Mouse (Mus musculus): Measurements from ENCODE around the gene Amz2.

The Amz2 gene

GRCm38 (mm10) chr11:109420567-109420962 is 5.2 kb upstream of the Amz2 start:
- no peak for DNase-seq (ENCODE audit: extremely low read depth, low read depth, low spot score)

GRCm38 (mm10) chr11:109421205-109421604 is 4.5 kb upstream of the Amz2 start:
- DNase-seq (ENCODE audit: extremely low read depth, low read depth, low spot score), result no peak

GRCm38 (mm10) chr11:109422263-109422662 is 3.5 kb upstream of the Amz2 start:
- no peak for DNase-seq (ENCODE audit: extremely low read depth, low read depth, low spot score)

- DNase-seq (ENCODE audit: extremely low read depth, low read depth, low spot score), result no peak
Observed at GRCm38 (mm10) chr11:109423294-109423693, 2.5 kb upstream of the Amz2 start.

GRCm38 (mm10) chr11:109426272-109426586 is 483 bp downstream of the Amz2 start:
- DNase-seq (ENCODE audit: extremely low read depth, low read depth, low spot score), result no peak

GRCm38 (mm10) chr11:109427353-109427752 is 1.6 kb downstream of the Amz2 start:
- DNase-seq (ENCODE audit: extremely low read depth, low read depth, low spot score), result no peak

GRCm38 (mm10) chr11:109434233-109434798 is 8.6 kb downstream of the Amz2 start:
- no peak for DNase-seq (ENCODE audit: extremely low read depth, low read depth, low spot score)

- no peak for DNase-seq (ENCODE audit: extremely low read depth, low read depth, low spot score)
Observed at GRCm38 (mm10) chr11:109436889-109437288, 11.1 kb downstream of the Amz2 start.

- no peak for DNase-seq (ENCODE audit: extremely low read depth, low read depth, low spot score)
Observed at GRCm38 (mm10) chr11:109439209-109439608, 13.5 kb downstream of the Amz2 start.

GRCm38 (mm10) chr11:109439829-109440340 is 14.1 kb downstream of the Amz2 start:
- DNase-seq (ENCODE audit: extremely low read depth, low read depth, low spot score), result no peak

- no peak for DNase-seq (ENCODE audit: extremely low read depth, low read depth, low spot score)
Observed at GRCm38 (mm10) chr11:109440641-109441040, 14.9 kb downstream of the Amz2 start.

GRCm38 (mm10) chr11:109441119-109441518 is 15.4 kb downstream of the Amz2 start:
- no peak for DNase-seq (ENCODE audit: extremely low read depth, low read depth, low spot score)

- DNase-seq (ENCODE audit: extremely low read depth, low read depth, low spot score), result no peak
Observed at GRCm38 (mm10) chr11:109442166-109442730, 16.5 kb downstream of the Amz2 start.

GRCm38 (mm10) chr11:109443468-109444263 is 17.9 kb downstream of the Amz2 start:
- DNase-seq (ENCODE audit: extremely low read depth, low read depth, low spot score), result no peak

GRCm38 (mm10) chr11:109444600-109444999 is 18.9 kb downstream of the Amz2 start:
- no peak for DNase-seq (ENCODE audit: extremely low read depth, low read depth, low spot score)

GRCm38 (mm10) chr11:109445438-109446035 is 19.8 kb downstream of the Amz2 start:
- no peak for DNase-seq (ENCODE audit: extremely low read depth, low read depth, low spot score)

GRCm38 (mm10) chr11:109451169-109451568 is 25.4 kb downstream of the Amz2 start:
- no peak for DNase-seq (ENCODE audit: extremely low read depth, low read depth, low spot score)

- DNase-seq (ENCODE audit: extremely low read depth, low read depth, low spot score), result no peak
Observed at GRCm38 (mm10) chr11:109456261-109456660, 30.5 kb downstream of the Amz2 start.

- no peak for DNase-seq (ENCODE audit: extremely low read depth, low read depth, low spot score)
Observed at GRCm38 (mm10) chr11:109458165-109458564, 32.4 kb downstream of the Amz2 start.

- DNase-seq (ENCODE audit: extremely low read depth, low read depth, low spot score), result no peak
Observed at GRCm38 (mm10) chr11:109460586-109460985, 34.8 kb downstream of the Amz2 start.

GRCm38 (mm10) chr11:109465068-109465467 is 39.3 kb downstream of the Amz2 start:
- no peak for DNase-seq (ENCODE audit: extremely low read depth, low read depth, low spot score)

GRCm38 (mm10) chr11:109466987-109467386 is 41.2 kb downstream of the Amz2 start:
- DNase-seq (ENCODE audit: extremely low read depth, low read depth, low spot score), result no peak
